Mouse (Mus musculus): Measurements from ENCODE around the gene 3110040M04Rik. TPM values are rescaled to one million over a fixed set of nuclear protein-coding genes. Genes with fewer than 3 reads are reported as not detected.
"Not testable (repeated sequence)": the region's sequence is repeated elsewhere in the genome, so short reads cannot be mapped to it uniquely, and the experiment has no call there.

3110040M04Rik gene
- polyA plus RNA-seq, 1 experiment from 2014 or later = not detected

GRCm38 (mm10) chr1:151208493-151208892, 4.6 kb downstream of the 3110040M04Rik start:
- H3K36me3 ChIP-seq (ENCODE audit: control insufficient read depth, insufficient read depth, low read length); ATAC-seq (ENCODE audit: low read depth); H3K27me3 ChIP-seq (replicated peaks; ENCODE audit: control insufficient read depth, insufficient read depth, low read length); DNase-seq (ENCODE audit: low spot score); H3K4me3 ChIP-seq (ENCODE audit: low read depth, low read length); H3K9ac ChIP-seq (ENCODE audit: low read depth, low read length); H3K4me2 ChIP-seq (ENCODE audit: low read depth, low read length); H3K9me3 ChIP-seq (ENCODE audit: control insufficient read depth, low read length); H3K27ac ChIP-seq (replicated peaks; ENCODE audit: low read depth, low read length); H3K4me1 ChIP-seq (ENCODE audit: control insufficient read depth, insufficient read depth, low read length): not testable (repeated sequence)
- WGBS = 70% methylated on average over 3 of the region's 5 CpGs

DNA sequence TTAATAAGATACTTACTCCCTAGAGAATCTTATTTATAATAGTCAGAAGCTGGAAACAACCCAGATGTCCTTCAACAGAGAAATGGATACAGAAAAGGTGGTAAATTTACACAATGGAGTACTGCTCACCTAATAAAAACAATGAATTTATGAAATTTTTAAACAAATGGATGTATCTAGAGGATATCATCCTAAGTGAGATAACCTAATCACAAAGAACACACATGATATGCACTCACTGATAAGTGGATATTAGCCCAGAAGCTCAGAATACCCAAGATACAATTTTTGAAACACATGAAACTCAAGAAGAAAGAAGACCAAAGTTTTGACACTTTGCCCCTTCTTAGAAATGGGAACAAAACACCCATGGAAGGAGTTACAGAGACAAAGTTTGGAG, 5.0 kb downstream of the 3110040M04Rik start:
- not testable (repeated sequence) for H3K27me3 ChIP-seq (replicated peaks; ENCODE audit: control insufficient read depth, insufficient read depth, low read length); H3K4me3 ChIP-seq (ENCODE audit: low read depth, low read length); H3K4me2 ChIP-seq (ENCODE audit: low read depth, low read length); DNase-seq (ENCODE audit: low spot score); H3K36me3 ChIP-seq (ENCODE audit: control insufficient read depth, insufficient read depth, low read length); H3K4me1 ChIP-seq (ENCODE audit: control insufficient read depth, insufficient read depth, low read length); ATAC-seq (ENCODE audit: low read depth); H3K9me3 ChIP-seq (ENCODE audit: control insufficient read depth, low read length); H3K27ac ChIP-seq (replicated peaks; ENCODE audit: low read depth, low read length); H3K9ac ChIP-seq (ENCODE audit: low read depth, low read length)

DNA sequence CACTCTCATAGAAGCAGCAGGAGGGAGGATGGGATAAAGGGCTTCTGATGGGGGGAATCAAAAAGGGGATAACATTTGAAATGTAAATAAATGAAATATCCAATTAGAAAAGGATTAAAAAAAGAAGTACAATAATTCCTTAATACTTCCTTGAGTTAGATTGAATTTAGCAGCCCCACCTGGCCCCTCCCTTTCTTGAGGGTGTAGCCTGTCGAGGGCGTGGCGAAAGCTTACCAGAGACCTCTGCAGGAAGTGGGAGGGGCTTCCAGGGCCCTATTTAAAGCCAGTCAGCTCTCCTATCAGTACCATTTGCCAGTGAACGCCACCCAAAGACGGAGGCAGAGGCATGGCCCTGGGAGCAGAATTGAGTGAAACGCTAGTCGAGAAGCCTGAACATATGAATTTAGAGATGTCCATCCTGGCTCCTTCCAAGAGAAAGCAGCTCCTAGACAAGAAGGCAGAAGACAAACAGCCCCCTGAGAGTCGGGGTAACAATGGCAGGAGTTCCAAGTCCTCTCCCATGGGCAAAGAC, 6.0 kb downstream of the 3110040M04Rik start, which contains the start of gene Gm47996:
Gm47996 (plus strand) TSS at position 308 of the 532 bp plus-strand sequence.
- ATAC-seq (ENCODE audit: low read depth); H3K27ac ChIP-seq (replicated peaks; ENCODE audit: low read depth, low read length); H3K9me3 ChIP-seq (ENCODE audit: control insufficient read depth, low read length); DNase-seq (ENCODE audit: low spot score); H3K9ac ChIP-seq (ENCODE audit: low read depth, low read length); H3K4me2 ChIP-seq (ENCODE audit: low read depth, low read length); H3K4me1 ChIP-seq (ENCODE audit: control insufficient read depth, insufficient read depth, low read length); H3K4me3 ChIP-seq (ENCODE audit: low read depth, low read length); H3K27me3 ChIP-seq (replicated peaks; ENCODE audit: control insufficient read depth, insufficient read depth, low read length); H3K36me3 ChIP-seq (ENCODE audit: control insufficient read depth, insufficient read depth, low read length): not testable (repeated sequence)
- WGBS = 94% methylated on average over 4 of the region's 8 CpGs

- H3K4me1 ChIP-seq (ENCODE audit: control insufficient read depth, insufficient read depth, low read length); H3K4me2 ChIP-seq (ENCODE audit: low read depth, low read length); H3K9me3 ChIP-seq (ENCODE audit: control insufficient read depth, low read length); H3K36me3 ChIP-seq (ENCODE audit: control insufficient read depth, insufficient read depth, low read length); ATAC-seq (ENCODE audit: low read depth); H3K27me3 ChIP-seq (replicated peaks; ENCODE audit: control insufficient read depth, insufficient read depth, low read length); H3K27ac ChIP-seq (replicated peaks; ENCODE audit: low read depth, low read length); DNase-seq (ENCODE audit: low spot score); H3K9ac ChIP-seq (ENCODE audit: low read depth, low read length); H3K4me3 ChIP-seq (ENCODE audit: low read depth, low read length): not testable (repeated sequence)
- WGBS = 92% methylated on average over 5 of the region's 5 CpGs
Measured at GRCm38 (mm10) chr1:151211666-151212065, 7.7 kb downstream of the 3110040M04Rik start.

- Histone ChIP-seq H3K27ac (replicated peaks; ENCODE audit: low read depth, low read length) (no peak overlapping the region), H3K36me3 (ENCODE audit: control insufficient read depth, insufficient read depth, low read length) (no peaks in the 10 kb centered on the region), H3K9me3 (ENCODE audit: control insufficient read depth, low read length) (no peaks in the 10 kb centered on the region), H3K4me1 (ENCODE audit: control insufficient read depth, insufficient read depth, low read length) (peaks cover 6% of the 10 kb centered on the region), H3K9ac (ENCODE audit: low read depth, low read length) (no peak overlapping the region), H3K4me3 (ENCODE audit: low read depth, low read length) (no peak overlapping the region), H3K27me3 (replicated peaks; ENCODE audit: control insufficient read depth, insufficient read depth, low read length) (no peaks in the 10 kb centered on the region), H3K4me2 (ENCODE audit: low read depth, low read length) (no peak overlapping the region)
- WGBS = 62% methylated on average over 2 of the region's 2 CpGs
- no peak for DNase-seq (ENCODE audit: low spot score)
- ATAC-seq (ENCODE audit: low read depth) = no peak
Measured at GRCm38 (mm10) chr1:151214862-151215261, 10.9 kb downstream of the 3110040M04Rik start.

GRCm38 (mm10) chr1:151215985-151216384, 12.1 kb downstream of the 3110040M04Rik start:
- Histone ChIP-seq H3K4me3 (ENCODE audit: low read depth, low read length) (no peak overlapping the region), H3K36me3 (ENCODE audit: control insufficient read depth, insufficient read depth, low read length) (no peaks in the 10 kb centered on the region), H3K27ac (replicated peaks; ENCODE audit: low read depth, low read length) (no peak overlapping the region), H3K9me3 (ENCODE audit: control insufficient read depth, low read length) (no peaks in the 10 kb centered on the region), H3K9ac (ENCODE audit: low read depth, low read length) (no peak overlapping the region), H3K4me2 (ENCODE audit: low read depth, low read length) (no peak overlapping the region), H3K27me3 (replicated peaks; ENCODE audit: control insufficient read depth, insufficient read depth, low read length) (no peaks in the 10 kb centered on the region), H3K4me1 (ENCODE audit: control insufficient read depth, insufficient read depth, low read length) (peaks cover 6% of the 10 kb centered on the region)
- WGBS = 53% methylated on average over 1 of the region's 1 CpGs
- DNase-seq (ENCODE audit: low spot score) (no peak), ATAC-seq (ENCODE audit: low read depth) (no peak)

- WGBS = 66% methylated on average over 3 of the region's 3 CpGs
Measured at GRCm38 (mm10) chr1:151216417-151216816, 12.5 kb downstream of the 3110040M04Rik start.

DNA sequence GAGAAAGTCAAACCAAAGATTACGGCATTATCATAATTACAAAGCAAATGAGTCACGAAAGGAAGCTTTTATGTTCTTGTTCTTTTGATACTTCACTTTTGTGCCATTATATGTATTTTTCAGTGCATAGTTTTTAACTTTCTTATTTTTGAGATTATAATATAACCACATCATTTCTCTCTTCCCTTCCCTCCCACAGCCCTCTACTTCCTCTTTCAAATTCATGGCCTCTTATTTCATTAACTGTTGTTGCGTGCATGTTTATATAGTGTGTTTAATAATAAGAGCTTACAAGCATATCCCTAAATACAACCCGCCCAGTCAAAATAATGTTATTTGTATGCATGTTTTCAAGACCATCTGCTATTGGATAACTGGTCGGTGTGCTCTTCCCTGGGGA, 15.1 kb downstream of the 3110040M04Rik start:
- Histone ChIP-seq H3K27ac (replicated peaks; ENCODE audit: low read depth, low read length) (no peak overlapping the region), H3K27me3 (replicated peaks; ENCODE audit: control insufficient read depth, insufficient read depth, low read length) (no peaks in the 10 kb centered on the region), H3K4me2 (ENCODE audit: low read depth, low read length) (no peak overlapping the region), H3K36me3 (ENCODE audit: control insufficient read depth, insufficient read depth, low read length) (no peaks in the 10 kb centered on the region), H3K9me3 (ENCODE audit: control insufficient read depth, low read length) (no peaks in the 10 kb centered on the region), H3K9ac (ENCODE audit: low read depth, low read length) (no peak overlapping the region), H3K4me1 (ENCODE audit: control insufficient read depth, insufficient read depth, low read length) (peaks cover 5% of the 10 kb centered on the region), H3K4me3 (ENCODE audit: low read depth, low read length) (no peak overlapping the region)
- ATAC-seq (ENCODE audit: low read depth) = no peak
- 85% methylated on average over 5 of the region's 5 CpGs for WGBS
- no peak for DNase-seq (ENCODE audit: low spot score)

More at GRCm38 (mm10) chr1:151216417-151216816, 12.5 kb downstream of the 3110040M04Rik start:
- no peak overlapping the region for H3K4me3 ChIP-seq (ENCODE audit: low read depth, low read length)
- no peak overlapping the region for H3K27ac ChIP-seq (replicated peaks; ENCODE audit: low read depth, low read length)
- H3K36me3 ChIP-seq (ENCODE audit: control insufficient read depth, insufficient read depth, low read length) = no peaks in the 10 kb centered on the region
- ATAC-seq (ENCODE audit: low read depth) = no peak
- H3K9me3 ChIP-seq (ENCODE audit: control insufficient read depth, low read length) = no peaks in the 10 kb centered on the region
- H3K4me2 ChIP-seq (ENCODE audit: low read depth, low read length) = no peak overlapping the region
- peaks cover 6% of the 10 kb centered on the region for H3K4me1 ChIP-seq (ENCODE audit: control insufficient read depth, insufficient read depth, low read length)
- H3K27me3 ChIP-seq (replicated peaks; ENCODE audit: control insufficient read depth, insufficient read depth, low read length) = no peaks in the 10 kb centered on the region
- no peak overlapping the region for H3K9ac ChIP-seq (ENCODE audit: low read depth, low read length)
- no peak for DNase-seq (ENCODE audit: low spot score)

GRCm38 (mm10) chr1:151220098-151220497, 16.2 kb downstream of the 3110040M04Rik start:
- H3K4me2 ChIP-seq (ENCODE audit: low read depth, low read length) = no peak overlapping the region
- no peak overlapping the region for H3K27ac ChIP-seq (replicated peaks; ENCODE audit: low read depth, low read length)
- H3K9me3 ChIP-seq (ENCODE audit: control insufficient read depth, low read length) = no peaks in the 10 kb centered on the region
- H3K36me3 ChIP-seq (ENCODE audit: control insufficient read depth, insufficient read depth, low read length) = no peaks in the 10 kb centered on the region
- H3K4me3 ChIP-seq (ENCODE audit: low read depth, low read length) = no peak overlapping the region
- no peak overlapping the region for H3K9ac ChIP-seq (ENCODE audit: low read depth, low read length)
- 80% methylated on average over 7 of the region's 7 CpGs for WGBS
- DNase-seq (ENCODE audit: low spot score) = no peak
- no peaks in the 10 kb centered on the region for H3K27me3 ChIP-seq (replicated peaks; ENCODE audit: control insufficient read depth, insufficient read depth, low read length)
- no peak for ATAC-seq (ENCODE audit: low read depth)
- H3K4me1 ChIP-seq (ENCODE audit: control insufficient read depth, insufficient read depth, low read length) = no peaks in the 10 kb centered on the region

All from embryonic facial prominence, embryonic 14.5 days (tissue).